Mouse (Mus musculus): ENCODE measurements at regions not wholly inside any gene's neighbourhood (a gene's known extent, or its start where the extent isn't known, plus 50 kb on each side); places are given as distances from the start of the nearest gene placed in this dataset.

- no peak for DNase-seq (ENCODE audit: low spot score)
Observed at GRCm38 (mm10) chr10:98305667-98306066, 579.1 kb upstream of the C030005K15Rik start.

- no peak for DNase-seq (ENCODE audit: low spot score)
Observed at GRCm38 (mm10) chr10:98309667-98310066, 583.1 kb upstream of the C030005K15Rik start.

GRCm38 (mm10) chr10:98311403-98311802, 584.8 kb upstream of the C030005K15Rik start:
- no peak for DNase-seq (ENCODE audit: low spot score)

GRCm38 (mm10) chr10:98318416-98318815, 591.9 kb upstream of the C030005K15Rik start:
- no peak for DNase-seq (ENCODE audit: low spot score)

GRCm38 (mm10) chr10:98323846-98324245, 590.4 kb upstream of the Atp2b1 start:
- DNase-seq (ENCODE audit: low spot score), result no peak

- DNase-seq (ENCODE audit: low spot score), result no peak
Observed at GRCm38 (mm10) chr10:98324591-98324990, 589.6 kb upstream of the Atp2b1 start.

- no peak for DNase-seq (ENCODE audit: low spot score)
Observed at GRCm38 (mm10) chr10:98325720-98326119, 588.5 kb upstream of the Atp2b1 start.

GRCm38 (mm10) chr10:98332682-98333081, 581.5 kb upstream of the Atp2b1 start:
- DNase-seq (ENCODE audit: low spot score), result no peak

GRCm38 (mm10) chr10:98333411-98334067, 580.7 kb upstream of the Atp2b1 start:
- DNase-seq (ENCODE audit: low spot score), result no peak

- DNase-seq (ENCODE audit: low spot score), result no peak
Observed at GRCm38 (mm10) chr10:98343827-98344226, 570.4 kb upstream of the Atp2b1 start.

GRCm38 (mm10) chr10:98349466-98349865, 564.7 kb upstream of the Atp2b1 start:
- peak; percentile 36 for DNase-seq (ENCODE audit: low spot score)

- no peak for DNase-seq (ENCODE audit: low spot score)
Observed at GRCm38 (mm10) chr10:98350318-98350926, 563.8 kb upstream of the Atp2b1 start.

GRCm38 (mm10) chr10:98352061-98352460, 562.1 kb upstream of the Atp2b1 start:
- no peak for DNase-seq (ENCODE audit: low spot score)

- DNase-seq (ENCODE audit: low spot score), result no peak
Observed at GRCm38 (mm10) chr10:98354486-98354885, 559.7 kb upstream of the Atp2b1 start.

- no peak for DNase-seq (ENCODE audit: low spot score)
Observed at GRCm38 (mm10) chr10:98364604-98365003, 549.6 kb upstream of the Atp2b1 start.

- no peak for DNase-seq (ENCODE audit: low spot score)
Observed at GRCm38 (mm10) chr10:98372561-98372960, 541.6 kb upstream of the Atp2b1 start.

GRCm38 (mm10) chr10:98373314-98373713, 540.9 kb upstream of the Atp2b1 start:
- no peak for DNase-seq (ENCODE audit: low spot score)

GRCm38 (mm10) chr10:98374684-98375083, 539.5 kb upstream of the Atp2b1 start:
- no peak for DNase-seq (ENCODE audit: low spot score)

GRCm38 (mm10) chr10:98388543-98388942, 525.7 kb upstream of the Atp2b1 start:
- no peak for DNase-seq (ENCODE audit: low spot score)

- DNase-seq (ENCODE audit: low spot score), result no peak
Observed at GRCm38 (mm10) chr10:98399864-98400263, 514.3 kb upstream of the Atp2b1 start.

GRCm38 (mm10) chr10:98417807-98418743, 496.1 kb upstream of the Atp2b1 start:
- no peak for DNase-seq (ENCODE audit: low spot score)

- DNase-seq (ENCODE audit: low spot score), result no peak
Observed at GRCm38 (mm10) chr10:98424450-98424849, 489.8 kb upstream of the Atp2b1 start.

- no peak for DNase-seq (ENCODE audit: low spot score)
Observed at GRCm38 (mm10) chr10:98434974-98435373, 479.2 kb upstream of the Atp2b1 start.

All from ovary, postnatal 14 days (tissue).